Mouse (Mus musculus): ENCODE results near the gene Atp6v1c2.
A peak's percentile ranks its signal among the peaks of the same experiment; 100 is the strongest.

The Atp6v1c2 gene

GRCm38 (mm10) chr12:17258431-17258830 lies 70.7 kb downstream of the Atp6v1c2 start:
- no peak for DNase-seq (ENCODE audit: low spot score in 2 of 2)

DNA sequence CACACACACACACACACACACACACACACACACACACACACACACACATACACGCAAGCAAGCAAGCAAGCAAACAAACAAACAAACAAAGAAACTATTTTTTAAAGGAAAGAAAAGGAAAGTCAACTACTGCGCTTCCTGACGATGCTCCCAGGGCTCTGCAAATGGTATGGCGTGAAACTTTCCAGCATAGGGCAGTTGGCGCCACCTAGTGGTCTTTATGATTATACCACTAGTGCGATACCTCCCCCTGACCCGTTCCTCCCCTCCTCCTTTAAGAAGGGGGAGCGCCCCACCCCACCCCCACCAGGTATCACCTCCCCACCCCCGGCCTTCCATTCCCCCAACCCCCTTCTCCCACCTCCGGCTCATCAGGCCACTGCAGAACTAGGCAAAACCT lies 72.3 kb downstream of the Atp6v1c2 start:
- peak; percentile 71 to 78 for DNase-seq (ENCODE audit: low spot score in 2 of 2)

DNA sequence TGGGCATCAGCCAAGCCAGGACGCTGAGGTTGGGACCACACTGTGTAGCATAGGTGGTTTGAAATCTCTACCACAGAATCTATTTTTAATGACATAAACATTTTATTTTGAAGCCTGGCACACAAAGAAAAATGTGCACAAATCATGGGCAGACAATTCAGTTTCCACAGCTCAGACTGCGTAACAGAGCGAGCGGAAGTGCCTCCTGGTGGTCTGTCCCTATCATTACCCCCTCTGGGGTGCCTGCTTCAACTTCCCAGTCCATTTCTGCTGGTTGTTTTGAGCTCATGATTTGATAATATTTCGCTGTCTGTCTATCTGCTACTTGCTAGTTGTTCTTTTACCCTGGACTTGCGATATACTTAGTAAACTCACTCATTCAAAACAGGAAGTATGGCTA lies 73.6 kb downstream of the Atp6v1c2 start:
- DNase-seq (ENCODE audit: low spot score in 2 of 2): no peak

- DNase-seq (ENCODE audit: low spot score in 2 of 2): peak; percentile 75 to 78
Observed at GRCm38 (mm10) chr12:17253069-17253468, 76.1 kb downstream of the Atp6v1c2 start.

DNA sequence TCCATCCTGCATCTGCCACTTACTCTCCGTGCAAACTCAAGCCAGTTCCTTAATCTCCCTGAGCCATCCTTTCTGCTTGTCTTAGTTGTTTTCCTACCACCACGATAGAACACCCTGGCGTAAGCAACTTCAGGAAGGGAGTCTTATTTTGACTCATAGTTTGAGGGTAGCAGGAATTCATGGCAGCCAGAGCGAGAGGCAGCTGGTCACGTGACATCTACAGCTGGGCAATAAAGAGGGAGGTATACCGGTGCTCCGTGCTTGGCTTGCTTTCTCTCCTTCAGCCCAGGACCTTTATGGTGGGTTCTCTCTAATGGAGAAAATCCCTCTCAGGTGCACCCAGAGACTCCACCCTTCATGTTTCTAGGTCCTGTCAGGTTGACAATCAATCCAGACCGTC lies 78.2 kb downstream of the Atp6v1c2 start:
- no peak for DNase-seq (ENCODE audit: low spot score in 2 of 2)

DNA sequence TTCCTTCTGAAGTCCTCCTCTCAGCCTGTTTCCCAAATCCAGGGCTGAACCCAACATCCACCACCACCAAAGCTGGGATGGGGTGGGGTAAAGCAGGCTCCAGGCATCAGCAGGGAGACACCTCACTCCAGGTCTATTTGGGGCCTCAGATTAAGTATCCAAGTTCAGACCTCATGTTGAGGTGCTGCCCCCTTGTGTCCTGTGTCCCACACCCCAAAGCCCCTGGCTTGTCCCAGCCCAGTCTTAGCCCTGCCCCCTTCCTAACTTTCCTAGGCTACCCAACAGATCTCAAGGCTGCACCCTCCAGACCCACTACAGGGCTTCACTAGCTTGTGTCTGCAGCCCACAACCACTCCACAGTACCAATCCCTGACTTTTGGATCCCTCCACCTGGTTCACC lies 87.1 kb downstream of the Atp6v1c2 start:
- DNase-seq (ENCODE audit: low spot score in 2 of 2): no peak

DNA sequence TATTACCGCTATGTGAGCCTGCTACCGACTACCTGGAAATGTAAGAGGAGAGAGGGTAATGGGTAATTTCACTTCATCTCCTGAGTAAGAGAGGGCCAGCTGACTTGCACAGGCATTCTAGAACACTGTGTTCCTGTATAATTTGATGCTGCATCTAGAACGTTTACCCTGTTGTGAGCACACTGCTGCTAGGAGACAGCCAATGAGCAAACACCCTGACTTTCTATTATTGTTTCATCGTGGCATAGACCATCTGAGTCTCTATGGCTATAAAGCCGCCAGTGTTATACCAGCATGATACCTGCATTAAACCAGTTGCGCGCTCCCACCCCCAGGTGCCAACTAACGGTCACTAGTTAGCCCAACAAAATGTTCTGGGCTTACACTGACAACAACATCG lies 87.5 kb downstream of the Atp6v1c2 start:
- DNase-seq (ENCODE audit: low spot score in 2 of 2): no peak

GRCm38 (mm10) chr12:17241016-17241415 lies 88.1 kb downstream of the Atp6v1c2 start:
- no peak for DNase-seq (ENCODE audit: low spot score in 2 of 2)

DNA sequence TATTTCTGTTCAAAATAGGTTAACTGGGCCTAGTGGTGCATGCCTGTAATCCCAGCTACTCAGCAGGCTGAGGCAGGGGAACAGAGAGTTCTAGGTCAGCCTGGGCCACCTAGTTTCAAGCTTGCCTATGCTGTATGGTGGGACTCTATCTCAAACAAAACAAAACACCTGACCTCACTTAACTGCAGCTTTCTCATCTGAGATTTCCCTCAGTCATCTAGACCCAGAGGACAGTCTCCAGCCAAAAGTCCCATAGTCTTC lies 89.8 kb downstream of the Atp6v1c2 start:
- DNase-seq (ENCODE audit: low spot score in 2 of 2): no peak

GRCm38 (mm10) chr12:17238588-17239427 lies 90.4 kb downstream of the Atp6v1c2 start:
- DNase-seq (ENCODE audit: low spot score in 2 of 2): no peak

DNA sequence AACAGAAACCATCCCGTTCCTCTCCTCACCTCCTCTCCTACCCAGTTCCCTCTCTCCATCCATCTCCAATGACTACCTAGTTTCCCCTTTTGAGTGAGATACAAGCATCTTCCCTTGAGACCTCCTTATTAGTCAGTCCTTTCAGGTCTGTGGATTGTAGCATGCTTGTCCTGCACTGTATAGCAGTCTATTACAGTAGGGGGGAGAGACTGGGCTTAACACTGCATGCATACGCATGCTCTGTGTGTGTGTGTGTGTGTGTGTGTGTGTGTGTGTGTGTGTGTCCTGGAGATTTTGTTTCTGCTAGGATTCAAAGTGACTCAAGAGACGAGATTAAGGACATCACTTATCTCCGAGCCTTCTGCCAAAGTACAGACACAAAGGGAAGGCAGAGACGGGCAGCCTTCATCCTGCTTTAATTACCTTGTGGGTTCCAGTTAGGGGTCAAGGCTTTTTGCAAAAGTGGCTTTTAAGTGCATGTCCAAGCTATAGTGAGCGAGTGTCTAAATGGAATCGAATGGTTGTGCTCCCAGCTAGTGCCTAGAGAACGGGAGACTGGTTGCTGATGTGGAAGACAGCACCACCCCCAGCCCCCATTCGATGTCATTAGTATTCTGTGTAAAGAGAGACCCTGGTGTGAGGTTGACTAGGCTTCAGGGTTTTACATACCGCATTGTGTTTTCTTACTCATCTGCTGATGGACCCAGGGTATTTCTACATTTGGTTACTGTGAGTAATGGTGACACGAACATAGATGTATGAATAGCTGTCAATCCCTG lies 93.4 kb downstream of the Atp6v1c2 start:
- no peak for DNase-seq (ENCODE audit: low spot score in 2 of 2)
